Mouse (Mus musculus) gastrocnemius, postnatal 36 days (tissue): ENCODE results near the gene Agbl1. TPM values are rescaled to one million over a fixed set of nuclear protein-coding genes. Genes with fewer than 3 reads are reported as not detected.
A peak's percentile ranks its signal among the peaks of the same experiment; 100 is the strongest.
"Not testable (repeated sequence)": the region's sequence is repeated elsewhere in the genome, so short reads cannot be mapped to it uniquely, and the experiment has no call there.

ENCODE experiments used
- DNase-seq, 2 experiments: peaks; one replicate each; pipeline ENCODE4 v3.0.0; 2022
- intact Hi-C: fragments of 180-260 bp; cut with DNase I; formaldehyde crosslinking; loops from one replicate; pipeline ENCODE4 v1.15.1; 2025
- total RNA-seq, 2 experiments: library from RNA; stranded (reverse); gene quantifications; 2 replicates each; pipeline ENCODE4 v1.2.3; 2021

Agbl1 gene
- total RNA-seq, 2 experiments from 2014 or later, result 11.4 to 20.0 TPM

GRCm38 (mm10) chr7:76551860-76552259 lies 322.2 kb downstream of the Agbl1 start:
- no peak for DNase-seq
- intact Hi-C loops, result no loop called here

- intact Hi-C loops, result no loop called here
Measured at GRCm38 (mm10) chr7:76560564-76561258, 331.0 kb downstream of the Agbl1 start.

DNA sequence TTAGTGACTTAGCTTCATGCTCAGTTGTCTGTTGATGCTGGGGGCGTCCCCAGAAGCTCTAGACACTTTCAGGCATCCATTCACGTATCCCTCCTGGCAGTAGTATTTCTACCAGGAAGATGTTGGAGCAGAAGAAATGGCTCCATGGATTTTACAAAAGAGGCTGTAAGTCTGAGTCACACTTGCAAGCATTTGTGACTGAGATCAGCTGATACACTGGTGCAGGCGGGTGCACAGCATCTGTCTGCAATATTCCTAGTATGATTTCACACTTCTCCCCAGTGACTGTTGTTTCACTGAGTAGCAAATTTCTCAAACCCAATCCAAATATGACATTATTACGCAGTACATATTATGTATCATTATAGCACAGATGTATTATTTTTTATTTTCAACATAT lies 332.8 kb downstream of the Agbl1 start:
- no peak for DNase-seq
- intact Hi-C loops, result no loop called here

More at GRCm38 (mm10) chr7:76560564-76561258, 331.0 kb downstream of the Agbl1 start:
- DNase-seq, result no peak

- intact Hi-C loops, result no loop called here
- no peak for DNase-seq
Measured at GRCm38 (mm10) chr7:76594566-76595079, 364.9 kb downstream of the Agbl1 start.

DNA sequence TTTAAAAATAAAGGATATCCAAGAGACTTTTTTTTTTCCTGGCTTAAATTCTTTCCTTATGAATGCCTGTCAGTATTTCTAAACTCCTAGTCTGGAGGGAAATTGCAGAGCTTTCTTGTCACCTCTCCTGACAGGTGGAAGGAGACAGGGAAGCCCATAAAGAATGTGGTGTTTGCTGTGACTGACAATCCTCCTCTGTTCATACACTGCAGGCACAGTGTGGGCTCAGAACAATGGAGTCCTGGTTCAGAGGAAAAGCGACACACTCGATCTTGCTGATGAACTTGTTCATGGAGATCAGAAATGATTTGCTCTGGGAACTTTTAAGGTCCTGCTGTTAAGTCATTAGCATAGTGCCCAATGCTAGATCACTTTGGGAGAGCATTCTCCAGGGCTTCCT lies 368.1 kb downstream of the Agbl1 start:
- DNase-seq, result no peak

DNA sequence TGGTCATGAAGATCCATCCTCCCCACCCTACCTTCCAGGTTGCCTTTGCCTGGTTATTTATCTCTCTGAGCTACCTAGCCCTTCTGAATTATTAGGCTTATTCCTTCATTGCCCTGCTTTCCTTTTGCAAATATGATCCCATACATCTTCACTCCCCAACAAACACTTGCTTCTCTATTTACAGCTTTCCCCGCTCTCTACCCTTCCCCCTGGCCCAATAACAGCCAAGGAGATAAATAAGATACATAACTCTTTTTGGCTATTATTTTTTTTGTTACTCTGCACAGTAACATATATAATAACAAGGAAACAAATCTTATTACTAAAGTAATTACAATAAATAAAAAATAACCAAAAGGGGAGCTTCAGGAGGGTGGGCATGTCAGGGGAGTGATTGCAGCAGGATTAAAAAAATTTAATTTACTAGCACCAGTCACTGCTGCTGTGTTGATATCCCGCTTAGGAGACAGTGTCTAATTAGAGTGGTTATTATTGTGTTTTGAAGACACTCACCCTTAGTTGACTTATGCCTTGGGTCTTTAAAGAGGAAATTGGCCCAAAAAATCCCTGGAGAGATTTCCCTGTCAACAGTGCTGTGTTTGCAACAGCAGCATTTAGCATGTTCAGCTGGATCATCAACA lies 370.5 kb downstream of the Agbl1 start:
- no peak for DNase-seq
- intact Hi-C loops, result no loop called here

More for the DNA sequence above, 368.1 kb downstream of the Agbl1 start:
- intact Hi-C loops, result no loop called here

DNA sequence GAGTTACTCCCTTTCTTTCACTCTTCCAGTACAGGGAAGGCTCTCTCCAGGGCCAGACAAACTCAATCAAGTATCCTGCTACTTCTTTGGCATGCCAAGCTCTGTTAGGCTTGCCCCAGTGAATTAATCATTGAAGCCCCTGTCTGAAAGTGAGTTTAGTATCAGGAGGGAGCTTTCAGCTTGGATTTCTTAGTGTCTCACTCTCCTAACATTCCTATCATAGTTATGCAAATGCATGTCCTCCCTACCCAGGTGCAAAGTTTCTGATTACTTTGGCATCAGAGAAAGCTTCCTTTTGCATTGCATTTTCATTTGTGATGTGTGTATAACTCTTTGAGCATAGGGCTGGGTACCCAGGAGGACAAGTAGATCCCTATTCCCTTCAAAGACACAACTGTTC lies 399.8 kb downstream of the Agbl1 start:
- intact Hi-C loops, result no loop called here
- DNase-seq, result no peak

DNA sequence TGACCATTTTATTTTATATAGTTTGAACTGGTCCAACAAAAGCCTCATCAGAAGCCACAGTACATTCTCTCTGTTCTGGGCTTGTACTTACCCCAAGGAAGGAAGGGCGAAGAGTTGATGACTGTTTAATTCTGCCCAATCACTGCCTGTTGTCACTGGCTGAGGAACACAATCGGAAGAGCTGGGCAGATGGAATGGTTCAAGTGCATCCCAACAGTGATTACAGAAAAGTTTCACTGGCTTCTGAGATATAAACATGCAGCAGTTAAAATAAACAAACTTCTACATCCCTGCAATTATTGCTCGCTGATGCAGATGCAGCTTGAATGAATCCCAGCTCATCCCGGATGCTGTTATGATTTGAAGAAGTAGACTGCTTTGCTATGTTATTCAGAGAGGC lies 421.3 kb downstream of the Agbl1 start:
- intact Hi-C loops, result loop anchor here (1.0 kb wide), 1 partner anchor 25 kb away; no protein-coding TSS in a partner anchor
- no peak for DNase-seq

DNA sequence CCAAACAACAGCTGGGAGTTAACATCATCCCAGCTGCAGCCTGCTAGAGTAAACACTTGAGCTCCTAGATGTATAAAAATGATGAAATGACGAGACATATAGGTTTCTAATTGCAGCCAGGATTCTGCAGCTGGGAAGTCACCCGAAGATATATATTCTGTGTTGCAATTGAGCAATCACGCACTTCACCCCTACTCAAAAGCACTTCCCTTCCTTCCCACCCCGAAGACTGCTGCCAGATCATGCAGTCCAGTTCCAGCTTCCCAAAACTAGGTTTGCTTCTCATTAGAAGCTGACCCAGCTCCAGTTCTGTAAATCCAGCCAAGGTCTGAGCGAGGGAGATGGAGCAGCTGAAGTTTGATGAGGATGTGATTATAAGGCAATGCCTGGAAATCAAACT lies 431.4 kb downstream of the Agbl1 start:
- intact Hi-C loops, result no loop called here
- DNase-seq, result peak; percentile 19 to 36

DNA sequence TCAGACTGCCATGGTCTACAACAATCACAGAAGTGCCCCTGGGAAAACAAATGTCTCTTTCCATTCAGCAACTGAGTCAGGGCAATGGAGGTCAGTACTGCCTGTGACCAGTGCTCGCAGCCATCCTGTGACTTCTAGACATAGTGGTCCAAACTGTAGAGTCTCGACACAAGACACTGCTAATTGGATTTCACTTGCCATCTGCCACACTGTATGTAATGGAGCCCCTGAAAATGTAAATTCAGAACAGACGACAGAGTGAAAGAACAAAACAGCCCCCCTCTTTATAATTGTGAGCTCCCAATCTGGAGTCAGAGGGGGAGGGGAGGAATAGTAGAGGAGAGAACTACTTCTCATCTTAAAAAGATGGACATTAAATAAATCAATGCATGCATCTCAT lies 445.2 kb downstream of the Agbl1 start:
- no peak for DNase-seq
- intact Hi-C loops, result no loop called here

DNA sequence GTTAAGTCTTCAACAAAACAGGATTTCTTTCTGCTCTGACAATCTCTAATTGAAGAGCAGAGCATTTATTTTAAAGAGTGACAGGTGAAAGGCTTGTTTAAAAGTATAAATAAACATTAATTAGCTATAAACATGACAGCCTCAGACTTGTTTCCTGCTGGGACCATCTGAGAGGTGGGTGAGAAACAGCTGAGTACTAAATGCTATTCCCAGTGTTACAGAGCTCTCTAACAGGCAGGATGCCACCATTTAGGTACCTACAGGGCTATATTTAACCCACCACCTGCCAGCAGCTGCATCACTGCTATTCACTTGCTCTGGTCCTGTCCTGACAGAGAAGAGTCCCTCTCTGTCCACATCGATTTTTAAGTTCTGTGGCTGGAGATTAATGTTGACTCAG lies 471.5 kb downstream of the Agbl1 start:
- DNase-seq, result no peak
- intact Hi-C loops, result no loop called here

GRCm38 (mm10) chr7:76732220-76732619 lies 502.5 kb downstream of the Agbl1 start:
- intact Hi-C loops, DNase-seq: not testable (repeated sequence)

GRCm38 (mm10) chr7:76777237-76777855 lies 547.7 kb downstream of the Agbl1 start:
- intact Hi-C loops, result no loop called here
- no peak for DNase-seq

GRCm38 (mm10) chr7:76780446-76780845 lies 550.8 kb downstream of the Agbl1 start:
- DNase-seq, result no peak
- intact Hi-C loops, result no loop called here

DNA sequence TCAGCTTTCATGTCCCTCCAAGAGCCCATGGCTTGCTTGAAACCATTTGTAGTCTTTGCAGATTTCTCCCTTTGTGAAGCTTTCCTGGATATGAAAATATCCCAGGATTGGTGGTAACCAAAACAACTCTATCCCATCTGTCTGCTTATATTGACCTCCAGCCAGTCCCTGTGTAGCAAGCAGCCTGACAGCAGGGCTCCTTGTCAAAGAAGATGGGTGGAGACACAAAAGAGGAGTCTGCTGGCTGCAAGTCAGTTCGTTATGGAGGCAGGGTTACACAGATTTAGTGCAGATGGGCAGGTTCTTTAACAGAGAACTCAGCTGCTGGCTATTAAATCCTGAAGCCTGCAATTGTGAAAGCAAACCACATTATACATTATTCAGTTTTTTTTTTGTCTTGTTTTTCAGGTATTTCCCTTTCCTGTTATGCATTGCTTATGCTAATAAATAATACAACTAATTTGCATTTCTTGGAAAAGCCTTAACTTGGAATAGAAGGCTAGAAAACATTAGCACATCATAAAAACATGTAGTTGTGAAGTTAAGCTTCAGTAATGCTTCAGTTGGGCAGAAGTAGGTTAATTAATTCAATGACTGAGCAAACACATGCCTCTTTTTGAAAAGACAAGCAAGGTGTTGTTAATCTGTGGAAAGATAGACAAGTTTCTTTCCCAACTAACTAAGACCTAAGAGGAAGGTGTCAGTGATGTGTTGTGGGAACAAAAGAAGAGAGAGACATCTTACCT lies 559.0 kb downstream of the Agbl1 start:
- intact Hi-C loops, result no loop called here
- no peak for DNase-seq

GRCm38 (mm10) chr7:76790041-76790440 lies 560.4 kb downstream of the Agbl1 start:
- intact Hi-C loops, result no loop called here
- no peak for DNase-seq

DNA sequence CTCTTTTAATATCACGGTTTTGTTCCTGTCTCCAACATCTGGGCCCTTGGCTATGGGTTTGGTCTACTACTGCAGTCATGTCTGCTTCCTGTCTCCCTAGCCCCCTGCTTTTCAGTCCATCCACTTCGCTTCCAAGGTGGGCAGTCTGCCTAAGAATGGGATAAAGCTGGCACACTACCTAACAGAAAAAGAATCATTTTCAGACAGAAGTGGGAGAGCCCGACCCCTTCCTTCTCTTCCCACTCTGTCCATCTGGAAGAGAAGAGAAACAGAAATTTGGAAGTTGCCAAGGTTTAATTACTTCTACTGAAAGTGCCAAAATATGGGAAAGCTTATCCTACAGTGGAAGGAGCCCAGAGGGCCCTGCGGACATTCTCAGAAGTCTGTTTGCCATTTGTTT lies 561.6 kb downstream of the Agbl1 start:
- intact Hi-C loops, result no loop called here
- DNase-seq, result no peak

DNA sequence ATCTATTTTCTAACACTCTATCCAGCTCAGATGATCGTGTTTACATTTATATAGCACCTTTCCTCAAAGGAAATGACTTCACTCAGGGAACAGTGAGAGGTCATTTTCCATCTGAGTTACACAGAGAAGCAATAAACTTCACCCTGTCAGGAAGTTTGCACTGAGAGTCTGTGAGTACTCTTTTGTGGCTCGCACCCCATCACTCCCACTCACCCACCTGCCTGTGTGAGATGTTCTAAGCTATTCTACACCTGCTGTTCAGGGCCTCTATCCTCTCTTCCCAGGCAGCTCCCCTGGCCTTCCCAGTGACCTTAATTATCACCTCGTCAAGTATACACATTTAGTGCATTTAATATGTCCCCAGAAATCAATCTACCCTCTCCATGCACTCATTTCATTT lies 580.3 kb downstream of the Agbl1 start:
- no peak for DNase-seq
- intact Hi-C loops, result no loop called here

DNA sequence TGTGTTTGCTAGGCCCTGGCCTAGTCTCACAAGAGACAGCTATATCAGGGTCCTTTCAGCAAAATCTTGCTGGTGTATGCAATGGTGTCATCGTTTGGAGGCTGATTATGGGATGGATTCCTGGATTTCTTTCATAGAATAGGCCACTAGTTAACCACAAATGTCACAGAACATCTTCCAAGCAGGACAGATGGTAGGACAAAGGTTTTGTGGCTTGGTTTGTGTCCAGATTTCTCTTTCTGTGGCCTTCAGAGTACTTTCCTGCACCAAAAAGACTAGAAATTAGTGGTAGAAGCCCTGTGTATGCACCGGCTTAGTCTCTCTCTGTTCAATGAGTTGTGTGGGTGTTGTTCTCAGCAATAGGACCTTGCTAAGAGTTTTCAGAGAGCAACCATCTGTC lies 590.9 kb downstream of the Agbl1 start:
- DNase-seq, result no peak
- intact Hi-C loops, result no loop called here

GRCm38 (mm10) chr7:76842146-76842545 lies 612.5 kb downstream of the Agbl1 start:
- no peak for DNase-seq
- intact Hi-C loops, result no loop called here
